Mouse (Mus musculus) heart, embryonic 11.5 days (tissue): ENCODE results near the gene Kif9. TPM values are rescaled to one million over a fixed set of nuclear protein-coding genes. Genes with fewer than 3 reads are reported as not detected.

ENCODE experiments used
- ATAC-seq: fragments of 200-750 bp; cut with Nextera tagmentation; replicated peaks from 2 replicates; pipeline ENCODE4 v1.8.0; 2017; ENCODE audit warnings: moderate library complexity; ENCODE audit not compliant: insufficient number of reproducible peaks, low FRiP score, low TSS enrichment
- H3K27ac ChIP-seq: fragments of 300-500 bp; sonication (generic); 2 replicates; pipeline ENCODE4 v1.5.1; 2014; ENCODE audit warnings: mild to moderate bottlenecking, low read depth, low read length
- H3K27me3 ChIP-seq: fragments of 300-500 bp; sonication (generic); 2 replicates; pipeline ENCODE4 v1.6.1; 2014; ENCODE audit warnings: mild to moderate bottlenecking, low read length, mixed read lengths; ENCODE audit not compliant: control insufficient read depth, insufficient read depth
- H3K36me3 ChIP-seq: fragments of 300-500 bp; sonication (generic); 2 replicates; pipeline ENCODE4 v1.6.1; 2014; ENCODE audit warnings: mild to moderate bottlenecking, low read length, moderate library complexity, mixed read lengths; ENCODE audit not compliant: control insufficient read depth, insufficient read depth
- H3K4me1 ChIP-seq: fragments of 300-500 bp; sonication (generic); 2 replicates; pipeline ENCODE4 v1.6.1; 2014; ENCODE audit warnings: low read length; ENCODE audit not compliant: control insufficient read depth, insufficient read depth
- H3K4me2 ChIP-seq: fragments of 300-500 bp; sonication (generic); 2 replicates; pipeline ENCODE4 v1.6.1; 2014; ENCODE audit warnings: mild to moderate bottlenecking, moderate library complexity
- H3K4me3 ChIP-seq: fragments of 300-500 bp; sonication (generic); 2 replicates; pipeline ENCODE4 v1.5.1; 2014; ENCODE audit warnings: low read depth, low read length
- H3K9ac ChIP-seq: fragments of 300-500 bp; sonication (generic); 2 replicates; pipeline ENCODE4 v1.6.1; 2014; ENCODE audit warnings: mild to moderate bottlenecking, low read depth, low read length, moderate library complexity
- H3K9me3 ChIP-seq: fragments of 300-500 bp; sonication (generic); replicated peaks from 2 replicates; pipeline ENCODE4 v1.6.1; 2016; ENCODE audit warnings: low read length; ENCODE audit not compliant: control insufficient read depth
- WGBS: fragments of 180-500 bp; shearing (Covaris S2); extraction: QIAGEN DNeasy Blood & Tissue Kit; methylation state at CpG from one replicate; pipeline ENCODE4 v1.1.7; 2014; ENCODE audit not compliant: insufficient replicate concordance; 5-methylcytosine and 5-hydroxymethylcytosine counted together
- polyA plus RNA-seq: library from polyadenylated mRNA; unstranded; fragments of >200 nt; fragmentation: Nextera tagmentation; extraction: Ambion mirVana; gene quantifications from 2 replicates; pipeline ENCODE4 v1.2.1, GENCODE M21; 2014

Gene Kif9
- polyA plus RNA-seq, 1 experiment from 2014 or later, result 0.27 TPM

DNA sequence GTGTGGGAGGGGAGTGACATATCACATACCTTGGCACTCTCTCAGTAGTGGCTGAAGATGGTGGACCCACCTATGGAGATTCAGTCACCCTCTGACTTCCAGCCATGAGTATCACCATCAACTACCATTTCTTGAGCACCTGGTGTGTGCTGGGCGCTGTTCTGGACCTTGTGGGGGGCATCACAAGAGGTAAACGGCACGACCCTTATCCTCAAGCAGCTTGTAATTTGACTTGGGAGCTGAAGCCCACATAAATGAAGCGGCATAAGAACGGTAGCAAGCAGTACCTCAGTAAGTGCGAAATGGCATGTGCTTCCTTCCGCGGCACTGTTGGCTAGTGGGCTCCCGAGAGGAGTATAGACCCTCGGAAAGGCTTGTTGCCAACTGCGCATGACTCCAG, 1.2 kb downstream of the Kif9 start:
- Histone ChIP-seq H3K4me3 (no peak overlapping the region), H3K27me3 (peaks cover 10% of the 10 kb centered on the region), H3K36me3 (no peaks in the 10 kb centered on the region), H3K4me1 (peaks cover 9% of the 10 kb centered on the region), H3K27ac (no peak overlapping the region), H3K9me3 (no peaks in the 10 kb centered on the region), H3K9ac (no peak overlapping the region), H3K4me2 (no peak overlapping the region)
- no peak for ATAC-seq
- WGBS, result 41% methylated on average over 11 of the region's 11 CpGs

DNA sequence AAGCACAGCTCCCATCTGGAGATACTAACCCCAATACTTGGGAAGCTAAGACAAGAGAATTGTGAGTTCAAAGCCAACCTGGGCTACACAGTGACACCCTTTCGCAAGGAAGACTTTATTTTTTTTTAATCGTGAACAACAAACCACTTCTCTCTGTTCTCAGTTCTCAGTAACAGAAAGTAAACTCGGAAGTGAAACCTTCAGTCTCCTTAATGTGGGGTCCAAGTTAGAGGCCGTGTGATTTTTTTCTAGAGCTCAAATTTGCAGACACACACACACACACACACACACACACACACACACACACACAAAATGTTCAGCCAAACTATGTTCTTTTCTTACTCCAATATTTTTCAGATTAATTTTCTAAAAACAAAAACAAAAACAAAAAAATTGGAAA, 1.9 kb downstream of the Kif9 start:
- no peaks in the 10 kb centered on the region for H3K36me3 ChIP-seq
- no peak overlapping the region for H3K9ac ChIP-seq
- no peak overlapping the region for H3K4me2 ChIP-seq
- peaks cover 9% of the 10 kb centered on the region for H3K4me1 ChIP-seq
- ATAC-seq, result no peak
- WGBS, result 72% methylated on average over 4 of the region's 4 CpGs
- no peaks in the 10 kb centered on the region for H3K9me3 ChIP-seq
- H3K4me3 ChIP-seq, result no peak overlapping the region
- no peak overlapping the region for H3K27ac ChIP-seq
- peaks cover 10% of the 10 kb centered on the region for H3K27me3 ChIP-seq

GRCm38 (mm10) chr9:110488841-110489240, 12.1 kb downstream of the Kif9 start:
- H3K4me1 ChIP-seq, result no peaks in the 10 kb centered on the region
- 0 out of 2 replicates have a peak, but pooled peaks cover 3% of the 10 kb centered on the region for H3K9me3 ChIP-seq
- no peak overlapping the region for H3K4me2 ChIP-seq
- no peak overlapping the region for H3K27ac ChIP-seq
- no peaks in the 10 kb centered on the region for H3K27me3 ChIP-seq
- no peak overlapping the region for H3K9ac ChIP-seq
- H3K4me3 ChIP-seq, result no peak overlapping the region
- 59% methylated on average over 4 of the region's 4 CpGs for WGBS
- no peaks in the 10 kb centered on the region for H3K36me3 ChIP-seq
- no peak for ATAC-seq

- no peaks in the 10 kb centered on the region for H3K4me1 ChIP-seq
- no peak overlapping the region for H3K27ac ChIP-seq
Observed at GRCm38 (mm10) chr9:110490913-110491312, 14.2 kb downstream of the Kif9 start.

GRCm38 (mm10) chr9:110525737-110526136, 49.0 kb downstream of the Kif9 start:
- no peak for ATAC-seq
- no peaks in the 10 kb centered on the region for H3K4me1 ChIP-seq
- H3K27ac ChIP-seq, result no peak overlapping the region
- no peak overlapping the region for H3K4me3 ChIP-seq
- no peaks in the 10 kb centered on the region for H3K9me3 ChIP-seq
- H3K9ac ChIP-seq, result no peak overlapping the region
- no peaks in the 10 kb centered on the region for H3K27me3 ChIP-seq
- 46% methylated on average over 2 of the region's 2 CpGs for WGBS
- no peaks in the 10 kb centered on the region for H3K36me3 ChIP-seq
- no peak overlapping the region for H3K4me2 ChIP-seq

More at GRCm38 (mm10) chr9:110490913-110491312, 14.2 kb downstream of the Kif9 start:
- H3K27me3 ChIP-seq, result no peaks in the 10 kb centered on the region
- no peaks in the 10 kb centered on the region for H3K36me3 ChIP-seq
- H3K4me3 ChIP-seq, result no peak overlapping the region
- H3K9ac ChIP-seq, result no peak overlapping the region
- 0 out of 2 replicates have a peak, but pooled peaks cover 3% of the 10 kb centered on the region for H3K9me3 ChIP-seq
- H3K4me2 ChIP-seq, result no peak overlapping the region
- 58% methylated on average over 5 of the region's 5 CpGs for WGBS
- no peak for ATAC-seq

DNA sequence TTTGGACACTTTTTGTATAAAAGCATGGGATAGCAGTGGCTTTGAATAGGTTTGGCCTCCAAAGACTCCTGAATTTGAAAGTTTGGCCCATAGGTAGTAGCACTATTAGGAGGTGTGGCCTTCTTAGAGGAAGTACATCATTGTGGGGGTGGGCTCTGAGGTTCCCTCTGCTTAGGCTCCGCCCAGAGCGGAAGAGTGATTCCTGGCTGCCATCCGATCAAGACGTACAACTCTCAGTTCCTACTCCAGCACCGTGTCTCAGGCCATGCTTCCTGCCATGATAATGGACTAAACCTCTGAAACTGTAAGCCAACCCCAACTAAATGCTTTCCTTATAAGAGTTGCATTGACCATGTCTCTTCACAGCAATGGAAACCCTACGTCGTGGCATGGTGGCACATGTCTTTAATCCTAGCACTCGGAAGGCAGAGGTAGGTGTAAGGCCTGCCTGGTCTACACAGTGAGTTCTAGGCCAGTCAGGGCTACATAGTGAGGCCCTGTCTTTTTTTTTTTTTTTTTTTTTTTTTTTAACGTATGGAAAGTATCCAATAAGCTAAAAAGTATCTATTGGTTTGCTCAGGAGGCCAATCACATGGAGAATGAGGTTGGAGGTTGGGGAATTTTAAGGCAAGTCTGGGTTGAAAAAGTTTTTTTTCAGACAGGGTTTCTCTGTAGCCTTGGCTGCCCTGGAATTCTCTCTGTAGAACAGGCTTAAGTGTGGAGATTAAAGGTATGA, 52.4 kb downstream of the Kif9 start:
- Histone ChIP-seq H3K9ac (no peak overlapping the region), H3K4me2 (peak overlapping the region; percentile 29; the same call in 1 of the 2 replicates), H3K36me3 (no peaks in the 10 kb centered on the region), H3K9me3 (no peaks in the 10 kb centered on the region), H3K27ac (no peak overlapping the region), H3K4me3 (no peak overlapping the region; the same call in 1 of the 2 replicates), H3K27me3 (no peaks in the 10 kb centered on the region), H3K4me1 (peaks cover 9% of the 10 kb centered on the region)
- no peak for ATAC-seq
- WGBS, result 38% methylated on average over 9 of the region's 9 CpGs

DNA sequence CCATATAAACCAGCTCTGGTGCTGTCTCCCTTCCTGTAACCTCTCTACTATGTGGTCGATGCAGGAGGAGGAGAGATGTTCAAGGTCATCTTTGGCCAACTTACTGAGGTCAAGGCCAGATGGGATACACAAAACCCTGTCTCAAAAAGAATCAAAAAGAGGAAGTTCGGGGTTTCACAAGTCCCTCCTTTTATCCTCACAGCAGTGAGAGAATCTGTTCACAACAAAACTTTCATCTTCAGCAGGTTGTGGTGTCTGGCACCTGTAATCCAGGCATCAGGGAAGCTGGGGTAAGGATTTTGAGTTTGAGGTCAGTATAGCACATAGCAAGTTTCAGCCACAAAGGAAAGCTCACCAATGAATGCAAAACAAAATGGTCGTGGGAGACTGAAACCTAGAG, 53.9 kb downstream of the Kif9 start:
- no peaks in the 10 kb centered on the region for H3K36me3 ChIP-seq
- H3K27me3 ChIP-seq, result no peaks in the 10 kb centered on the region
- H3K4me3 ChIP-seq, result no peak overlapping the region
- H3K9me3 ChIP-seq, result no peaks in the 10 kb centered on the region
- H3K4me1 ChIP-seq, result peaks cover 19% of the 10 kb centered on the region
- H3K4me2 ChIP-seq, result no peak overlapping the region
- H3K9ac ChIP-seq, result no peak overlapping the region
- ATAC-seq, result no peak
- WGBS, result 55% methylated on average over 3 of the region's 3 CpGs
- H3K27ac ChIP-seq, result no peak overlapping the region

DNA sequence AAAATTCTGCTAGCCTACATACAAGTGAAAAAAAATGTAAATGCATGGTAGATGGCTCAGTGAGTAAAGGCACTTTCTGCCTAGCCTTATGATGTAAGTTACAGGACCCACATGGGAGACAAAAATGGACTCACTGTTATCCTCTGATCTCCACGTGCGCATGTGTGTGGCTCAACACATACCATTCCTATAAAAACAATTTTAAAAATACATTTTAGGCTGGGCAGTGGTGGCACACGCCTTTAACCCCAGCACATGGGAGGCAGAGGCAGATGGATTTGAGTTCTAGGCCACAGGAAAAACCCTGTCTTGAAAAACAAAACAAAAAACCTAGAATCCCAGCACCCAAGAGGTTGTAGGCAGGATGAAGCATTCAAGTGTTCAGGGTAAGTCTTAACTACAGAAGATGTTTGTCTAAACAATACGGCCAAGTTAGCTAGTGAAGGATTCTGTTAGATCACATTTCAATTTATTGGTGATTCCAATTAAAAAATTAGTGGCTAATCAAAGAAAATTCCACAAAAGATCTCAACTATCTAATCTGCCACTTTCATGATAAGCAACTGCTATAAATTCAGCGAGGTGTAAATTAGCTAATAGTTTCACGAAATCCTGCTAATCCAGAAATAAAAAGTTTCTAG, 54.5 kb downstream of the Kif9 start:
- H3K9me3 ChIP-seq, result no peaks in the 10 kb centered on the region
- peaks cover 19% of the 10 kb centered on the region for H3K4me1 ChIP-seq
- peak overlapping the region; percentile 16; the same call in 1 of the 2 replicates for H3K9ac ChIP-seq
- H3K4me3 ChIP-seq, result peak overlapping the region; percentile 97
- no peaks in the 10 kb centered on the region for H3K36me3 ChIP-seq
- H3K4me2 ChIP-seq, result peak overlapping the region; percentile 65
- ATAC-seq, result no peak
- H3K27me3 ChIP-seq, result no peaks in the 10 kb centered on the region
- H3K27ac ChIP-seq, result peak overlapping the region; percentile 100
- 27% methylated on average over 6 of the region's 6 CpGs for WGBS
